Mouse (Mus musculus) bone marrow, adult 2 months (tissue): ENCODE results near the gene Gm815.

Experiments
- CTCF ChIP-seq: fragments of 200-500 bp; IDR thresholded peaks from 2 replicates; pipeline ENCODE4 v1.5.1; 2011; ENCODE audit warnings: low read length, control low read depth; ENCODE audit not compliant: control insufficient read depth, insufficient read depth
- POLR2A ChIP-seq: fragments of 200-500 bp; IDR thresholded peaks from 2 replicates; pipeline ENCODE4 v1.6.1; 2011; ENCODE audit warnings: low read depth, mild to moderate bottlenecking, control low read depth, low read length, borderline replicate concordance; ENCODE audit not compliant: control insufficient read depth

GRCm38 (mm10) chr19:26855152-26855551 is 30.5 kb upstream of the Gm815 start:
- TF ChIP-seq CTCF, result no peak
- no peak for TF ChIP-seq POLR2A
